Mouse (Mus musculus): Measurements from ENCODE around the gene Trex2.

- no peak for TF ChIP-seq GATA1 (IDR thresholded peaks at IDR 0.05; ENCODE audit: borderline replicate concordance, low read length)
- TF ChIP-seq FLI1 (IDR thresholded peaks at IDR 0.05; ENCODE audit: low read length), result no peak
These were observed 5.1 kb downstream of the Trex2 start for GRCm38 (mm10) chrX:73430036-73430435.

Data from megakaryocyte, embryonic 14.5 days (primary cell).